Mouse (Mus musculus) neural tube, embryonic 13.5 days (tissue): ENCODE data around the gene Gm8994. TPM values are rescaled to one million over a fixed set of nuclear protein-coding genes. Genes with fewer than 3 reads are reported as not detected.

Source experiments
- ATAC-seq: fragments of 200-750 bp; cut with Nextera tagmentation; 2 replicates; pipeline ENCODE4 v1.8.0; 2017; ENCODE audit warnings: low read depth, mild to moderate bottlenecking, moderate TSS enrichment, moderate library complexity
- H3K27ac ChIP-seq: fragments of 300-500 bp; sonication (generic); replicated peaks from 2 replicates; pipeline ENCODE4 v1.5.1; 2015; ENCODE audit warnings: moderate library complexity, mild to moderate bottlenecking, inconsistent platforms
- H3K27me3 ChIP-seq: fragments of 300-500 bp; sonication (generic); 2 replicates; pipeline ENCODE4 v1.6.1; 2015; ENCODE audit warnings: mild to moderate bottlenecking, inconsistent platforms
- H3K36me3 ChIP-seq: fragments of 300-500 bp; sonication (generic); 2 replicates; pipeline ENCODE4 v1.6.1; 2015; ENCODE audit warnings: mild to moderate bottlenecking, inconsistent platforms
- H3K4me1 ChIP-seq: fragments of 300-500 bp; sonication (generic); replicated peaks from 2 replicates; pipeline ENCODE4 v1.6.1; 2015; ENCODE audit warnings: inconsistent platforms
- H3K4me2 ChIP-seq: fragments of 300-500 bp; sonication (generic); 2 replicates; pipeline ENCODE4 v1.6.1; 2015; ENCODE audit warnings: inconsistent platforms, mild to moderate bottlenecking, moderate library complexity
- H3K4me3 ChIP-seq: fragments of 300-500 bp; sonication (generic); 2 replicates; pipeline ENCODE4 v1.5.1; 2015; ENCODE audit warnings: mild to moderate bottlenecking, inconsistent platforms
- H3K9ac ChIP-seq: fragments of 300-500 bp; sonication (generic); 2 replicates; pipeline ENCODE4 v1.6.1; 2015; ENCODE audit warnings: moderate library complexity, mild to moderate bottlenecking, inconsistent platforms
- H3K9me3 ChIP-seq: fragments of 300-500 bp; sonication (generic); 2 replicates; pipeline ENCODE4 v1.6.1; 2016; ENCODE audit warnings: inconsistent platforms
- polyA plus RNA-seq: library from polyadenylated mRNA; unstranded; fragments of >200 nt; fragmentation: Nextera tagmentation; extraction: Ambion mirVana; gene quantifications from 2 replicates; pipeline ENCODE4 v1.2.1, GENCODE M21; 2015

Gene Gm8994
- polyA plus RNA-seq, 1 experiment from 2014 or later, result not detected

DNA sequence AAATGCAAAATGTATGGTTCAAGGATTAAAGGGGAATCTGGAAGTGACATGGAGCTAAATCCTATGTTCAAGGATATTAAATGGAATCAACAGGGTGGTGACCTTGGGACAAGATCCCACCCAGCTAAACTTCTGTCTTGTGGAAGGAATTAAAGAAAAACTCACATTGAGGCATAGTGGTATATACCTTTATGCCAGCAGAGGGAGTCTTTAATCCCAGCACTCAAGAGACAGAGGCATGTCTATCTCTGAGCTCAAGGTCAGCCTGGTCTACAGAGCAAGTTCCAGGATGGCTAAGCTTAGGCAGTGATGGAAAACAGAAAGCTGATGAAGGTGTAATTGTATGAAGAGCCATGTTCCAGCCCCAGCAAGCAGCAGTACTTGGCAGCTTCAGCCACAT is 48.8 kb downstream of the Gm8994 start:
- no peaks in the 10 kb centered on the region for H3K36me3 ChIP-seq
- H3K9ac ChIP-seq, result no peak overlapping the region
- no peak overlapping the region for H3K4me3 ChIP-seq
- no peaks in the 10 kb centered on the region for H3K9me3 ChIP-seq
- H3K27me3 ChIP-seq, result no peaks in the 10 kb centered on the region
- no peak overlapping the region for H3K27ac ChIP-seq
- no peak for ATAC-seq
- no peak overlapping the region for H3K4me2 ChIP-seq
- H3K4me1 ChIP-seq, result no peaks in the 10 kb centered on the region

Other genes with a start within 250 kb of the Gm8994 start
- 27.8 and 32.6 TPM in 2 replicates for gene Grin2b, start 154.0 kb upstream of the Gm8994 start, polyA plus RNA-seq
- gene E330021D16Rik, start 88.0 kb downstream of the Gm8994 start, polyA plus RNA-seq, result not detected in 2 replicates
- gene Atf7ip, start 178.6 kb downstream of the Gm8994 start, polyA plus RNA-seq, result 37.8 and 55.4 TPM in 2 replicates